Mouse (Mus musculus) liver, embryonic 14.5 days (tissue): Measurements from ENCODE around the gene Lgr6. TPM values are rescaled to one million over a fixed set of nuclear protein-coding genes. Genes with fewer than 3 reads are reported as not detected.

Source experiments
- ATAC-seq: fragments of 200-750 bp; cut with Nextera tagmentation; 2 replicates; pipeline ENCODE4 v1.8.0; 2017; ENCODE audit warnings: moderate number of reproducible peaks, mild to moderate bottlenecking, moderate library complexity; ENCODE audit not compliant: insufficient read depth
- DNase-seq, 3 experiments: peaks; one replicate each; pipeline ENCODE4 v3.0.0-alpha.2; 2012 to 2013; ENCODE audit warnings: low read depth in 3 of 3, low spot score in 3 of 3
- H3K27ac ChIP-seq: fragments of 300-500 bp; sonication (generic); 2 replicates; pipeline ENCODE4 v1.5.1; 2014; ENCODE audit warnings: moderate library complexity, mild to moderate bottlenecking, control low read depth, inconsistent platforms
- H3K27me3 ChIP-seq: fragments of 300-500 bp; sonication (generic); 2 replicates; pipeline ENCODE4 v1.6.1; 2014; ENCODE audit warnings: mild to moderate bottlenecking, low read length, moderate library complexity; ENCODE audit not compliant: control insufficient read depth, insufficient read depth
- H3K36me3 ChIP-seq: fragments of 300-500 bp; sonication (generic); replicated peaks from 2 replicates; pipeline ENCODE4 v1.6.1; 2014; ENCODE audit warnings: low read depth; ENCODE audit not compliant: control insufficient read depth, insufficient read depth
- H3K4me1 ChIP-seq, 2 experiments: fragments of 200-500 bp in 1 of 2; fragments of 300-500 bp in 1 of 2; sonication (generic) in 1 of 2; replicated peaks; 2 replicates each; pipeline ENCODE4 v1.6.1; 2012 to 2014; ENCODE audit warnings: antibody characterized with exemption in 1 of 2, inconsistent platforms in 1 of 2, low read length in 1 of 2; ENCODE audit not compliant: control insufficient read depth in 2 of 2, insufficient read depth in 2 of 2
- H3K4me2 ChIP-seq: fragments of 300-500 bp; sonication (generic); 2 replicates; pipeline ENCODE4 v1.6.1; 2014; ENCODE audit warnings: low read depth, mild to moderate bottlenecking, control low read depth, moderate library complexity
- H3K4me3 ChIP-seq, 2 experiments: fragments of 200-500 bp in 1 of 2; fragments of 300-500 bp in 1 of 2; sonication (generic) in 1 of 2; 2 replicates each; pipeline ENCODE4 v1.5.1; 2012 to 2014; ENCODE audit warnings: low read depth in 2 of 2, low read length in 2 of 2, mild to moderate bottlenecking in 2 of 2, control low read depth in 1 of 2, inconsistent platforms in 1 of 2, moderate library complexity in 1 of 2; ENCODE audit not compliant: insufficient read depth in 1 of 2
- H3K9ac ChIP-seq: fragments of 300-500 bp; sonication (generic); replicated peaks from 2 replicates; pipeline ENCODE4 v1.6.1; 2014; ENCODE audit warnings: mild to moderate bottlenecking, control low read depth, moderate library complexity
- H3K9me3 ChIP-seq: fragments of 300-500 bp; sonication (generic); 2 replicates; pipeline ENCODE4 v1.6.1; 2016; ENCODE audit warnings: low read length, mixed read lengths; ENCODE audit not compliant: control insufficient read depth
- CTCF ChIP-seq: IDR thresholded peaks from 2 replicates; pipeline ENCODE4 v1.5.1; 2016; ENCODE audit warnings: antibody characterized with exemption, low read depth, control low read depth
- EP300 ChIP-seq: IDR thresholded peaks from 2 replicates; pipeline ENCODE4 v1.6.1; 2016; ENCODE audit warnings: antibody characterized with exemption, low read depth
- WGBS: fragments of 180-500 bp; shearing (Covaris S2); extraction: QIAGEN DNeasy Blood & Tissue Kit; methylation state at CpG from one replicate; pipeline ENCODE4 v1.1.7; 2014; ENCODE audit not compliant: insufficient replicate concordance; 5-methylcytosine and 5-hydroxymethylcytosine counted together
- polyA plus RNA-seq, 2 experiments: library from polyadenylated mRNA; depleted of rRNA in 1 of 2; stranded (reverse) in 1 of 2; unstranded in 1 of 2; fragments of >200 nt; fragmentation: Nextera tagmentation in 1 of 2; extraction: Ambion mirVana in 1 of 2; gene quantifications; 2 replicates each; pipeline versions ENCODE4 v1.2.1 to v1.2.3; 2012 to 2014

The Lgr6 gene
- polyA plus RNA-seq, 2 experiments, result 0.02 to 0.05 TPM

GRCm38 (mm10) chr1:135085296-135085871 lies 19.7 kb downstream of the Lgr6 start:
- Histone ChIP-seq H3K4me2 (no peak overlapping the region), H3K4me1 (no peaks in the 10 kb centered on the region), H3K36me3 (no peaks in the 10 kb centered on the region), H3K27me3 (peaks cover 15% of the 10 kb centered on the region), H3K9ac (no peak overlapping the region), H3K4me3 (no peak overlapping the region), H3K9me3 (no peaks in the 10 kb centered on the region), H3K27ac (no peak overlapping the region)
- ATAC-seq, result no peak
- no peak for DNase-seq
- TF ChIP-seq CTCF (no peak), EP300 (no peak)
- 10% methylated on average over 28 of the region's 28 CpGs for WGBS

GRCm38 (mm10) chr1:135083465-135083864 lies 21.6 kb downstream of the Lgr6 start:
- ATAC-seq (no peak), DNase-seq (no peak)
- Histone ChIP-seq H3K36me3 (no peaks in the 10 kb centered on the region), H3K4me2 (no peak overlapping the region), H3K27me3 (peaks cover 15% of the 10 kb centered on the region), H3K4me1 (no peaks in the 10 kb centered on the region), H3K9ac (no peak overlapping the region), H3K9me3 (no peaks in the 10 kb centered on the region), H3K27ac (no peak overlapping the region), H3K4me3 (no peak overlapping the region)
- no peak for TF ChIP-seq CTCF
- WGBS, result 31% methylated on average over 9 of the region's 9 CpGs

DNA sequence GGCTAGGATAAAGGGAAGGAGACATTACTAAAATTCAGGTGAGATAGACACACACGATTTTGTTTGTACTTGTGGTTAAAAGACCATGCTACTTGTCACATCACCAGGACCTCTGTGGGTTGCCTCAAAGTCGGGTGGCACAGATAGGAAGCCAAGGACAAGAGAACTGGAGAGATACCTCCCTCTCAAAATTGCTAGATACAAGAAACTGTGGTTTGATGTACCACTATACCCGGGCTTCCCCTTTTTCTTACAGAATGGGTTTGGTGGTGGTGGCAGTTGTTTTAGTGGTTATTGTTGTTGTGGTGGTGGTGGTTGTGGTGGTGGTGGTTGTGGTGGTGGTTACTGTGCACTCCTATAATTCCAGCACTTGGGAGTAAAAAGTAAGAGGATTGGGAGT lies 22.8 kb downstream of the Lgr6 start:
- no peak overlapping the region for H3K9ac ChIP-seq
- no peak for ATAC-seq
- TF ChIP-seq CTCF (no peak), EP300 (no peak)
- no peaks in the 10 kb centered on the region for H3K9me3 ChIP-seq
- peaks cover 15% of the 10 kb centered on the region for H3K27me3 ChIP-seq
- 9% methylated on average over 3 of the region's 3 CpGs for WGBS
- H3K27ac ChIP-seq, result no peak overlapping the region
- no peak overlapping the region for H3K4me3 ChIP-seq
- H3K4me2 ChIP-seq, result no peak overlapping the region
- H3K36me3 ChIP-seq, result no peaks in the 10 kb centered on the region
- no peak for DNase-seq
- no peaks in the 10 kb centered on the region for H3K4me1 ChIP-seq

DNA sequence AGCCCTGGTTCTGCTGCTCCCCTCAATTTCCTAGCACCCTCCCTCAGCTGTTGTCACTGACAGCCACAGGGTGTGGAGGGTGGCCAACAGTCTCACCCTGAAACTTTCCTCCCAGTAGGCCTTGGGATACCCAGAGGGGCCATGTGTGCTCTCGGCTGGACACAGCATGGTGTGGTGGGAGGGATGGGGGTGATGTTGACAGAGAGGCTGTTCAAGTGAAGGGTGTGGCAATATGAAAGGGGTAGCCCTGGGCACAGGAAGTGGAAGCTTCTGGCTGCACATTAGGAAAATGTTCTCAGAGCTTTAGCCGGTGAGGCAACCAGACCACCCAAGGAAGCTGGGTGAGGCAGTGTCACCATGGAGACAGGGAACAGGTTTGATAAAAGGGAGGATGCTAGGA lies 26.1 kb downstream of the Lgr6 start:
- Histone ChIP-seq H3K4me1 (no peaks in the 10 kb centered on the region), H3K27ac (no peak overlapping the region), H3K27me3 (no peaks in the 10 kb centered on the region; the same call in 1 of the 2 replicates), H3K9ac (no peak overlapping the region), H3K36me3 (no peaks in the 10 kb centered on the region), H3K9me3 (no peaks in the 10 kb centered on the region), H3K4me2 (no peak overlapping the region), H3K4me3 (no peak overlapping the region)
- 50% methylated on average over 2 of the region's 2 CpGs for WGBS
- TF ChIP-seq EP300, result no peak
- TF ChIP-seq CTCF, result no peak
- ATAC-seq, result no peak
- DNase-seq, result no peak

DNA sequence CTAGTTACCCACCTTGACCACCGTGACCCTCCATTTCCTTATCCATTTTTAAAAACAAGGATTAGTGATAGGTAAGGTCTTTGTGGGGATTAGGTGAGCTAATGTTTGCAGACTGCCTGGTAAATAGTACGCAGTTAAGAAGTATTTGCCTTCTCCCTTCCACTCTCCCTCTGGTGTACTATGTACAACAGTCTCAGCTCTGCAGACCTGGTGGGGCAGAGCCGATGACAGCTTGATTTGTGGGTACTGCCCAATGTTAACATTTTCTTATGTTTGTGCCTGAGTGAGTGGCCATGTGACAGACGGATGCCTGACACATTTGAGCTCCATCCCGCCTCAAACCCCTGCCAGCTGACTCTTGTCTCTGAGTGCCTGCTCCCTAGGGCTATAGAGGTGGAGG lies 28.6 kb downstream of the Lgr6 start:
- H3K4me1 ChIP-seq, result no peaks in the 10 kb centered on the region
- H3K9ac ChIP-seq, result no peak overlapping the region
- H3K36me3 ChIP-seq, result no peaks in the 10 kb centered on the region
- ATAC-seq (no peak), DNase-seq (no peak)
- no peak overlapping the region for H3K4me3 ChIP-seq
- no peak overlapping the region for H3K27ac ChIP-seq
- WGBS, result 39% methylated on average over 5 of the region's 5 CpGs
- H3K27me3 ChIP-seq, result no peaks in the 10 kb centered on the region
- H3K4me2 ChIP-seq, result no peak overlapping the region
- no peak for TF ChIP-seq EP300
- no peak for TF ChIP-seq CTCF
- no peaks in the 10 kb centered on the region for H3K9me3 ChIP-seq
